Mouse (Mus musculus): ENCODE results near the gene Tbck. TPM values are rescaled to one million over a fixed set of nuclear protein-coding genes. Genes with fewer than 3 reads are reported as not detected.

Tbck gene
- polyA plus RNA-seq (2014; fragmentation: Illumina TruSeq; extraction: RNeasy Lipid Tissue Mini Kit (QIAGEN cat#74804); ENCODE audit: insufficient read depth, low read depth, low replicate concordance): 2.9 TPM

GRCm38 (mm10) chr3:132683447-132684230, at the start of gene Tbck:
TSS of gene Tbck (plus strand) at chr3:132684144.

GRCm38 (mm10) chr3:132684231-132684928, 436 bp downstream of the Tbck start, which contains the start of gene Aimp1:
TSS of gene Aimp1 (minus strand) at chr3:132684370.

Other genes starting within 250 kb of the Tbck start
- not detected for gene Gimd1, start 54.3 kb upstream of the Tbck start, polyA plus RNA-seq (2014; fragmentation: Illumina TruSeq; extraction: RNeasy Lipid Tissue Mini Kit (QIAGEN cat#74804); ENCODE audit: insufficient read depth, low read depth, low replicate concordance)
- 60.4 TPM for gene Aimp1, start 226 bp downstream of the Tbck start, polyA plus RNA-seq (2014; fragmentation: Illumina TruSeq; extraction: RNeasy Lipid Tissue Mini Kit (QIAGEN cat#74804); ENCODE audit: insufficient read depth, low read depth, low replicate concordance)

Measured in lung, adult 10 weeks (tissue).